Mouse (Mus musculus): ENCODE results near the gene Alcam. TPM values are rescaled to one million over a fixed set of nuclear protein-coding genes. Genes with fewer than 3 reads are reported as not detected.

Gene Alcam
- polyA plus RNA-seq, 1 experiment = 3.0 TPM

DNA sequence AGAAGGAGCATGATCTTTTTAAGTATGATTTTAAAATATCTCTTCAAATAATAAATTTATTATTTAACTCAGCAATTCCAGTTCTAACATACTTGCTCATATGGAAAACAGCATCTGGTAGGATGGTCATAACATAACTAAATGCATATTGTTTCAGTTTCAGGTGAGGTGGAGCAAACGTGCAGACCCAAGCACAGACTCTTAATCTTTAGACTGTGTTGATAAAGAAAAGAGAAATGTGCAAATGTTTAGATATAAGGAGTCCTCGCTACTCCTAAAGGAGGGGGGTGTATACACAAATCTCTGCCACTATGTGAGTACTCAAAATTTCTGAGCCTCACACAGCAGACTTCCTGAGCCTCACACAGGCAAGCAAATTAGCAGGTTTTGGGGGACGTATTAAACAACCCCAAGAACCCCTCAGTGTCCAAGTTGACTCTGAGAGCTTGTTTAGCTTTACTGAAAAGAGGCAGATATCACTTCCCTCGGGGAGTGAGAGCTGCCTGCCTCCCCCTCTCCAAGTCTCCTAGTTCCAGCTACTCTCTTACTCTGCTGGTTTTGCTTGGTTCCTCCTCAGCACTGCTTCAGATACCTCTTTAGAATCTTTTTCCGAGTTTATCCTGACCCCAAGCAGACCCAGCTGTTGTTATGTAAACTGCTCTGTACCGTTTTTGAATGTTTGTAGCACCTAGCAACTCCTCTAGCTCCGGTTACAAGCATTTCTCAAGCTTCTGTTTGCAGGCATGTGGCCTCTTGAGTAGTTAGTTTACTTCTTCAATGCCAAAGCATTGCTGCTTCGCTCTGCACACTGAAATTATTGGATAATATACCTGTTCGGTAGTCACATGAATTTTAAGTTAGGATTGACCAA lies 10.0 kb downstream of the Alcam start:
- DNase-seq (ENCODE audit: low read depth, low spot score) = no peak
- WGBS = 38% methylated on average over 9 of the region's 9 CpGs

DNA sequence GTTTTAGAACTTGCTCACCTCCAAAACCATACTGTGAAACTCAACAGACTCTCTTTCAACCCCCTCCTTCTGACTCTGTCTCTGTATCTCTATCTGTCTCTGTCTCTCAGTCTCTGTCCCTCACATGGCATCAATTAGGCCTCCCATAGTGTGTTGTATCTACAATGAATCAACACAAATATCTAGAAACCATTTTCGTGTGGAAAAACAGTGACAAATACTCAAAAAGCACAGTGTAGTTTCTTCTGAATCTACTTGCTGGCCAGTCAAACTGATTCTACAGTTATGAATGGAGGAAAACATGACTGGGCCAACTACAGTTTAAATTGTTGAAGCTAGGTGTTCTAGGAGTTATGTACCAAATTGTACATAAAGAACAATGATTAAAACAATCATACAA lies 10.8 kb downstream of the Alcam start:
- DNase-seq (ENCODE audit: low read depth, low spot score) = no peak
- WGBS = 75% methylated on average over 1 of the region's 1 CpGs

DNA sequence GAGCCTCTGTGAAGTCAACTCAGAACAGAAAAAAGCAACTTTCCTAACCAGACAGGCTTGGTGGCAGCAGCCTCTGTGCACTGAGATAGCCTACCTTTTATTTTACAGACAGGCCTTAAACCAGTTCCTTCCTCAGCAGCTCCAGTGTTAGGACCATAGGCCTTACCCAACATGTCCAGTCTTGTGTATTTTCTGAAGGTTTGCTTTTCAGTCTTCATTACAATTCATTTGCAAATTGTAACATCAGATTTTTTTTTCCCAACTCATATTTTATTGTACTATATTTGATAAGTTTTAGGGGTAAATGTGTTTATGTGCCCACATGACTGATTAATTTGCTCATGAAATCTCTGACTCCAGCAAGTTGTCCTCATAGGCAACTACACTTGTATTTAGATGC lies 14.3 kb downstream of the Alcam start:
- DNase-seq (ENCODE audit: low read depth, low spot score) = no peak

DNA sequence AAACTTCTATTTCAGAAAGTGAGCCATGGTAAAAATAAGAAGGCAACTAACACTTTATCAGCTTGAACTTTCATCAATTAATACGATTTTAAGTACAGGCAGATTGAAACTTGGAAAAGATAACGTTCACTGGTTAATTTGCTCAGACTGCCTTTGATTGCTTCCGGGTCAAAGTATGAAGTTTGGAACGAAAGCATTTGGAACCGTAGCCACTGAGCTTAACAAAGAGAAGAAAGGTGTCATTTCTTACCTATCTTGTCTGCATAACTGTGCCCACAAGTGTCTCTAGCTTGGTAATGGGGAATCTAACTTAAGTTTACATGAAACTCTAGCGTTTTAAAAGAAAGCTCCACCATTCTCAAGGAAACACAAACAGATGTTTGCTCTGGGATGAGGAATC lies 14.9 kb downstream of the Alcam start:
- peak; percentile 52 for DNase-seq (ENCODE audit: low read depth, low spot score)
- 28% methylated on average over 6 of the region's 6 CpGs for WGBS

DNA sequence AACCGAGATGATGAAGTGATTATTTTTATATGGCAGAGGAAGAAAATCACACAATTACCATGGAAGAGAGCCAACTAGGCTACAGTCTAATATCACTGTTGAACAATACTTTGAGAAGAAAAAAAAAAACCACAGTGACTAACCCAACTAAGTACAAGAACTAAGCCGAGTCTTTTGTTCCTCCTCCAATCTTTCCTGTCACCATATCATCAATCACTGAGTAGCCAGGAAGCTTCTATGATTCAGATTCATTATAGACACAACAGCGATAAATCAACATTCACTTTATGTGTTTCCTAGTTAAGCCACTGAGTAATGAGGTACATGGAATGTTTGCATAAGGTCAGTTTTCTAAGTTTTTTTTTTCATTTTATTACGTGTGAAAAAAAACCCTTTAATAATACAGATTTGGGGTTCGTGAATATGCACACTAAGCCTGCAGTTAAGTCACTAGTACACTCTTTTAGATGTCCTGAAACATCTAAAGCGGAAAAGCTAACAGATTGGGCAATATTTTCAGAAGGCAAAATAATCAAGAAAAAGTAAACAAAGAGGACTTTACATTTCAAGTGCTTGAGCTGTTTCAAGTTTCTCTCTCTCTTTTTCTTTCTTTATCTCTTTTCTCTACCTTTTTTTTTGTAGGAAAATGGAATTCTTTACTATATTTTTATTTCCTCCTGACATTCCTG lies 15.5 kb downstream of the Alcam start:
- 19% methylated on average over 6 of the region's 6 CpGs for WGBS
- no peak for DNase-seq (ENCODE audit: low read depth, low spot score)

DNA sequence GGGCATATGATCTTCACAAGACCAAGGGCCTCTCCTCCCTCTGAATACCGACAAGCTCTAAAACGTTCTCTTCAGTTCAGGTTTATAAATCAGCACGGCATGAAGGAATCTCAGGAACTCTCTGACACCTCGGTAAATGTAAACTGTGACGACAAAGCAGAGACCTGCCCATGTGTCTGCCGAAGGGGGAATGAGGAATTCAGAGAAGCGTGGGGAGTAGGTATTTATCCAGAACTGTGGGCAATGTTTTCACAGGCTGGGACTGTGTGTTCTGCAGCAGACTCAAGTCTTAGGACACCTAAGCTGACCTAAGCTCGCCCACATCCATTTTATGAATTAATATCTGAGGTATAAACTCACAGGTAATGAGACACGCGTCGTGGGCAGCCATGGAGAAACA lies 20.7 kb downstream of the Alcam start:
- 69% methylated on average over 11 of the region's 11 CpGs for WGBS
- no peak for DNase-seq (ENCODE audit: low read depth, low spot score)

DNA sequence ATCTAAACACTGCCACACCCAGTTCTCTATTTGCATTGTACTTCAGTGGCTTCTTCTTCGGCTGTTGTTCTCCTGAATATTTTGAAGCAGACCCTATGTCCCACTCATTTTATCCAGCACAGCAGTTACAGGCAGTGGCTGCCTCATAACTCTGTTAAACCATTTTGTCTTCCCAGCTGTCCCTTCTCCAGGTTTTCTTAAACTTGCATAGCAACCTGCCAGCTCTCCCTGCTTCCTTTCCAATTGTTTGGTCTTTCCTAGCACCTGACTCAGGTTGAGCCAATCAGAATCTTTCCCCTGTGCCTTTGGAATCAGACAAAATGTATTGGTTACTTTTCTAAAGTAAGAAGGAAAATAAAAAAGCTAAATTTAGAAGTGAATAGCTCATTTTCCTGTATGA lies 21.8 kb downstream of the Alcam start:
- no peak for DNase-seq (ENCODE audit: low read depth, low spot score)
- WGBS = 22% methylated on average over 1 of the region's 1 CpGs

DNA sequence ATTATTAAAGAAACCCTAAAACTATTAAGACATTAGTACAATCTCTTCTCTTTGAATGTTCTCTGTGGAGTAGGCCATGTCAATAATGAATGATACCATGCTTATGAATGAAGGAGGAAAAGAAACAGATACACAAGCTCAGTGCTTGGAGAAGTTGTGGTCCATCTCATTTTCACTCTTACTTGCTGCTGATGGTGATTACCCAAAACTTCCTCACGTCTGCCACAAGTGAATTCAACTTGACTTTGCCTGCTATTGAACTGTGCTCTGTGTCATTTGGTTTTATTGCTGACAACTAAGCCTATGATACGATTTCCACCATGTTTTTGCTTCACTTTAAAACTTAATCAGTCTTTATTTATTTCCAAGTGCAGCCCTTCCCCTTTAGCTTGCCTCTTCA lies 22.3 kb downstream of the Alcam start:
- no peak for DNase-seq (ENCODE audit: low read depth, low spot score)
- 37% methylated on average over 2 of the region's 2 CpGs for WGBS

DNA sequence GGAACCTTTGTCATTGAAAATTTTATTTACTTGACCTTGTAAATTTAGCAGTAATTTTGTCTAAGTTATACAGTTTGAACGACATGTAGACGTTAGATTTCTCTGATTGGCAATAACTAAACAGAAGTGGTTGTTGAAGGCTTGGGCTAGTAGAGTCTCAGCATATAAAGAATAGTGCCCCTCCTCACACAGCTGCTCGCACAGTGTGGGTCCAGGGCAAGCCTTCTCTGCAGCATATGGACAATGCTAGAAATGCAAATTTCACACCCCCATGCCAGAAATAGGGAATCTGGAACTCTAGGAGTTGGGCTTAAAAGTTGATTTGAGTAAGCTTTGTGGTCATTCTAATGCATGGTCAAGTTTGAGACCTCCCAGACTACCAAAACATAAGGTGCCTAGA lies 23.8 kb downstream of the Alcam start:
- WGBS = 45% methylated on average over 3 of the region's 3 CpGs
- no peak for DNase-seq (ENCODE audit: low read depth, low spot score)

DNA sequence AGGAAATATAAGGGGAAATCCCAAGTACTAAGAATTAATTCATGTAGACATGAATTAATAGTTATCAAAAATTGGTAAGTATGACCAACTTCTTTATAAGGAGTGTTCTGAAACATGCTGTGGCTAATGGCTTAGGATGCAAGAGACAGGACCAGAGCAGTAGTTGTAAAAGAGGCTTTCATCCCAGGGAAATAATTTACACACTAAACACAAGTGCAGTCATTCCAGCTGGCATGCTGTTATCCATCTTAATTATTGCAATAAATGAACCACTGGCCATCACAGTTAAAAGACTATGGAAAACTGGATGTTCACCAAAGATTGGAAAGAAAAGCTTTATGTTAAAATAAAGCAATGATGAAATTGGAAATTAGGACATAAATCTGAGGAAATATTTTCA lies 24.2 kb downstream of the Alcam start:
- no peak for DNase-seq (ENCODE audit: low read depth, low spot score)

DNA sequence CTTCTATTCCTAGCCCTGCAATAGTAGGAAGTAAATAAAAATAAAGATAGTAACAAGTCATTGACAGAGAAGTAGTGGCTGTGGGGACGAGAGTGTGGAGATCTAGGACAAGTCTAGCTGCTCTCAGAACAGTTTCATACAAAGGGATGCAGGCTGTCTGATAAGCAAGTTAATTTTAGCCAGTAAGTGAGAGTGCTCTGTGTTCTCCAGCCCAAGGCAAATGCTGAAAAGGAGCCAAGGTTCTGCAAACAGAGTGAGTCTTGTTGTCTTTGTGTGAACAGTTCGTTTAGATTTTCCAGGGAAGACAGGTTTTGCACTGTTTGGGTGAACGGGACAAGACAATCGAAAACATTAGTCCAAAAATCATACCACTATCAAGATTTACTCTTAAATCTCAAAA lies 25.4 kb downstream of the Alcam start:
- DNase-seq (ENCODE audit: low read depth, low spot score) = no peak
- WGBS = 36% methylated on average over 4 of the region's 4 CpGs

DNA sequence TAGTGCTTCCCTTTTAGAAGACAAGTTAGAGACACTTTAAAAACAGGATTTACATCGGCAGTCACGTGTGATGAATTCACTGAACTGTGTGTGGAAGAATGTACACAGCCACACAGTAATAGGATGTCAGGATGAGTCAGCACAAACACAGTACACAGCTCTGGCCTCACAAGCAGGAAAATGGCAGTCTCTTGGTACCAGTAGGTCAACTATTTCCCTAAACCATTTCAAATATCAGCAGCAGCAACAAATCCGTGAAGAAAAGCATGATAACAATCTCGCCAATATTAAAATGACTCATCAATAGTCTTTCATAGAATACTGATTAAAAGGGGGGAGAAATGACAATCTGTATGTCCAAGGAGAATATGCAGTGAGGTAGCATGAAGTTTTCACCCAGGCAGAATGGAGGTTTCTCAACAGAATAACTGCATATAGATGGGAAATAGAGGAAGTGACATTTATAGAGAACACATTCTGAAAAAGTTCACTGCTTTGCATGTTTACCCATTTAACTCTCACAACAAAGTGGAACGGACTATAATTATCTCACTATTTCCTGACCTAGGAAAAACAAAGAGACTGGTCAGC lies 35.2 kb downstream of the Alcam start:
- no peak for DNase-seq (ENCODE audit: low read depth, low spot score)
- WGBS = 59% methylated on average over 5 of the region's 5 CpGs

DNA sequence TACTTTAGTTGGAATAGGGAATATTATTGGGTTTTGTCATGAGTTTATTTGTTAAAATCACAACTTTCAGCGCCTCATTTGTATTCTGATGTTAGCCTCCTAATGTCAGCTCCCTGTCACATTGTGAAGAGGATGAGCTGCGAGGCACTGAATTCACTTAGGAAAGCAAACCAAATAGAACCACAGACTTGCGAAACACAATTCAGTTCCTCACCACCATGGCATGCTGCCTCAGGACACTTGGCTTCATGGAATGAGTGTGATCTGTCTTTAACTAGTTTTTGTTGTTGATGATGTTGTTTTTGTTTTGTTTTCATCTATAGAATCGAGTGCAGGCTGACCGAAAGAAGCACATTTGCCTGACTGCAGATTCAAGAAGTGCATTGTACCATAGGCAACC lies 35.9 kb downstream of the Alcam start:
- 79% methylated on average over 5 of the region's 5 CpGs for WGBS
- DNase-seq (ENCODE audit: low read depth, low spot score) = no peak

DNA sequence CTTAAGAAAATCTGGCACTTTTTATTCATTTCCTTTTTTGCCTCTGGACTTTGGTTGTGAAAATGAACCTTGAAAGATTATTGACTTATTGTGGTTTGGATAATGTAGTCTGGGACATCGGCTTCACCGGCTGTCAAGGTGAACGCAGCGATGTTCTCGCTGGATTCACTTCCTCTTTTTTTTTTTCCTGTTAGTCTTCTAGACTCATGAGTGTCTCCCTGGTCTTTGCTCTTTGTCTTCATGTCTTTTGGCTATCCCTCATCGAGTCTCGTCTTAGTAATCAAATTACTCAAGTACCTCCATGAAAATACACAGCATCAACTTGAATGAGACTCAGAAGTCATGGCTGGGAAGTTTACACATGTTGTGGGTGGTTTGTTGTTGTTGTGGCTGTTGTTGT lies 36.7 kb downstream of the Alcam start:
- 84% methylated on average over 7 of the region's 7 CpGs for WGBS
- DNase-seq (ENCODE audit: low read depth, low spot score) = no peak

DNA sequence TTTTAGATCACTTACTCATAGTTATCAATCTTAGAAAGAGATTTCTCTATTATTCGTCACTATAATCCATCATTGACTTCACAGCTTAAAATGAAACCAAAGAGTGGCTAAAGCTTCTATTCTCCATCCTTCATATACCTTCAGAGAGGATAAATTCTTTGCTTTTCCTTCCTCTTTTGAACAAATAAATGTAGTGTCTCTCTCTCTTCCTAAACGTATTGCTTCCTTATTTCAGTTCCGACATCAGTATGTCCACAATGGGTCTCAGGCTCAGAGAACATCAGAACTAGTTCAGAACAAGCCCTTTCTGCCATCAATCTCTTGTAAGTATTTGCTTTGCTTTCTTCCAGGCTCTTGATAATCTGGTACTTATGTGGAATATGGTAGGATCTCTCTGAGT lies 40.2 kb downstream of the Alcam start:
- no peak for DNase-seq (ENCODE audit: low read depth, low spot score)
- 77% methylated on average over 3 of the region's 3 CpGs for WGBS

DNA sequence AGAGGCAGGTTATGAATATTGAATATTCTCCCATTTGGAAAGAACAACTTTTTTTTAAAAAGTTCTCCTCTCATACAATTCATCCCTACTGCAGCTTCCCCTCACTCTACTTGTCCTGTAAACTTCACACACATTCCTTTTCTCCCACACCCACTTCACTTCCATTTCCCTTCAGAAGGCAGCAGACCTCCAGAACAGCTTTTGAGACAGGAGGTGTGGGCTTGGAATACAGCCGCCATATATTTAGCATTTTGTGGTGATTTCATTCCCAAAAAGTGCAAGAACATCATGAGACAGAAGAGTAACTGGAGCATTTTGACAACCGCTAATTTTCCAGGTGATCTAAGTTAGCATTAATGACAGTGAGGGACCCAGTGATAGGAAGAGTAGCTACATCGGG lies 47.8 kb downstream of the Alcam start:
- 93% methylated on average over 3 of the region's 3 CpGs for WGBS

DNA sequence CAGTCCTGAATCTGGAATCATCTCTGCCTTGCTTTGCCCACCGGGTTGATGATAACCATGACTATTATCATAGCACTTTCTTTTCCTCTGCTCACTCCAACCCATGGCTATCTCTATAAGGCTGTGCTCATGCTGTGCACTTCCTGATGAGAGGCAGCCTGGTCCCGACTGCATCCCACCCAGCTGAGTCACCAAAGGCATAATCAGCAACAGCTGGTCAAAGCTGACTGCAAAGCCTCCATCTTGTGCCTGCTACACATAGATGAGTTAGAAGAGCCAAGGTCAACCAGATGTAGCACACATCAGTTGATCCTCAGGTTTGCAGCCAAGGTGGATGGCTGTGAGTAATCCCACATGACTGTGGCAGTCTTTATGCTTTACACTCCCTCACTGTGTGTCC lies 48.6 kb downstream of the Alcam start:
- no peak for DNase-seq (ENCODE audit: low read depth, low spot score)
- WGBS = 73% methylated on average over 2 of the region's 2 CpGs

More for the DNA sequence above, 47.8 kb downstream of the Alcam start:
- DNase-seq (ENCODE audit: low read depth, low spot score) = no peak

DNA sequence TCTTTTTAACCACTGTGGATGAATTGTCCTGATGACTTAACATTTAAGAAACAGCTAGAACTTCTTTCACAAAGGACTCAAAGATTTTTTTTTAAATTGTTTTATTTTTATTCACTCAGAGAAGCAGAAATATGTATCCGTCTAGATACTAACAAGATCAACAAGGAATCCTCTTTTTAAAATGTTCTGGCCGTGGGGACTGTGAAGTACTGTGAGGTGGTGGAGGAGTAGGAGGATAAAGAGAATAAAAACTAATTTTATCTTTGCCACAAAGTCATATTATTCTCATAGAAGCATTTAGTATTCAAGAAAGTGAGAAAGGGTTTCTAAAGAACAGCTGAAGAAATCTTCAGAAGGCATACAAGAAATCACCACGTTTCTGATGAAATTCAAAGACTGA lies 54.8 kb downstream of the Alcam start:
- 81% methylated on average over 3 of the region's 3 CpGs for WGBS
- no peak for DNase-seq (ENCODE audit: low read depth, low spot score)

DNA sequence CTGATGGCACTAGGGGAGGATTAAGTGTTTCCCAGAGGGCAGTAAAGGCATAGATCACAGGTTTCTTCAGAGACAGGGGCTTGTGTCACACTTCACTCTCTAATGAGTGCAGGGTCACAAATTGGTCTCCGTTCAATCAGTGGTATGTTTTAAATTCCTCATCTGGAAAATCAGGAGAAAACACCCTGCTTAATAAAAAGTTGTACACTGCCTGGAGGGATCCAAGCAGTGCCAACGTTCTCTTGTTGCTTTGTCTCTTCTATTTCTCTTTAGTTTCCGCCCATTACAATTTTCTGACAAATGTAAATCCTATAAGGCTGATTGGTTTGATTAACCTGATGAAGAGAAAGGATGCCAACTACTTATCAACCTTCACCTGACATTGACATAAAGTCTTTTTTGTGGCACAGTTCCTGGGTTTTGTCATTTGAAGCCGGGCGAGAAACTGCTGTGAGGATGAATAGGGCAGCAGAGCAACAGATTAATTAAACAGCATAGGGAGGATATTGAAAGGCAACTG lies 67.0 kb downstream of the Alcam start:
- WGBS = 82% methylated on average over 5 of the region's 5 CpGs
- DNase-seq (ENCODE audit: low read depth, low spot score) = no peak

DNA sequence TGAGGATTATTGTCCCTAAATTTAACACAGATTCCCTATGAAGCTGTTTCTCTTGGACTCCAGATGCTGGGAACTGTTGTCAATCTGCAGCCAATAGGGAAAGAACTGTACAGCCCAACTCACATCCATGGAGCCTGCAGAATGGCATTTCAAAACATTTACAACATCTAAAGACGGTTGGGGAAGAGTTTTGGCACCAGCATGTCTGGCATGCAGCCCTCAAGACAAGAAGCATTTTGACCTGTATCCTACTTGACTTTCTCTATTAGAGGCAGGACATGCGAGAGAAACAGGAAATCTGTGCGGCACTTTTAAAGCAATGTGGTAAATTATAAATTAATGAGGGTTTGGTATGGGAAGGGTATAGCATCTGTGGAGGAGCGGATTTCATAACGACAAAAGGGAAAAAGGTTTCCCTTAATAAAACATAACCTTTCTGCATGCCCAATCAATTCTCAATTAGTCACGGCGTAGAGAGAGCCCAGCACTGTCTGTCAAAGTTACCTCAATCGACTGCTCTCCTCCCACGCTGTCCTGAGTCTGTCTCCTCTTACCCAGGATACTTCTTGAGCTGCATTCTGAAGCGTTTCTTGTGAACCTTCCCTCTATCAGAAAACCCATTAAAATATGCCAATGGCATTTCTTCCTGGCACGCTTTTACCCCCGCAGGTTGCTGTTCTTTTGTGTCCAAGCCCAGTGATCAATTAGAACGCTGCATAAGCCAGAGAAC lies 70.3 kb downstream of the Alcam start:
- WGBS = 78% methylated on average over 13 of the region's 13 CpGs
- DNase-seq (ENCODE audit: low read depth, low spot score) = no peak
